Mouse (Mus musculus) MEL (cell line): ENCODE measurements at regions not wholly inside any gene's neighbourhood (a gene's known extent, or its start where the extent isn't known, plus 50 kb on each side); places are given as distances from the start of the nearest gene placed in this dataset.

Experiments
- DNase-seq: peaks from one replicate; pipeline ENCODE4 v3.0.0; 2011; ENCODE audit warnings: low read depth, low spot score
- H3K27ac ChIP-seq: 2 replicates; pipeline ENCODE4 v1.5.1; 2012; ENCODE audit warnings: low read depth, mild to moderate bottlenecking, control low read depth, low read length, moderate library complexity; ENCODE audit not compliant: control insufficient read depth
- H3K27me3 ChIP-seq, 2 experiments: fragments of 150-350 bp in 1 of 2; sonication (generic) in 1 of 2; 2 replicates each; pipeline ENCODE4 v1.6.1; 2012; ENCODE audit warnings: low read length in 2 of 2, mild to moderate bottlenecking in 2 of 2, improper control_type of control experiment in 1 of 2, moderate library complexity in 1 of 2; ENCODE audit not compliant: insufficient read depth in 2 of 2, control insufficient read depth in 1 of 2
- H3K36me3 ChIP-seq, 2 experiments: 2 replicates each; pipeline ENCODE4 v1.6.1; 2012 to 2014; ENCODE audit warnings: low read length in 2 of 2, improper control_type of control experiment in 1 of 2, inconsistent platforms in 1 of 2, mild to moderate bottlenecking in 1 of 2; ENCODE audit not compliant: insufficient read depth in 2 of 2, control insufficient read depth in 1 of 2
- H3K4me1 ChIP-seq, 2 experiments: fragments of 150-350 bp in 1 of 2; sonication (generic) in 1 of 2; 2 replicates each; pipeline ENCODE4 v1.6.1; 2012; ENCODE audit warnings: low read length in 2 of 2, improper control_type of control experiment in 1 of 2, mild to moderate bottlenecking in 1 of 2; ENCODE audit not compliant: insufficient read depth in 2 of 2, control insufficient read depth in 1 of 2
- H3K4me3 ChIP-seq, 2 experiments: fragments of 150-350 bp in 1 of 2; sonication (generic) in 1 of 2; 2 replicates each; pipeline ENCODE4 v1.5.1; 2012; ENCODE audit warnings: low read depth in 2 of 2, low read length in 2 of 2, mild to moderate bottlenecking in 2 of 2, moderate library complexity in 2 of 2, control low read depth in 1 of 2, improper control_type of control experiment in 1 of 2; ENCODE audit not compliant: control insufficient read depth in 1 of 2, insufficient read depth in 1 of 2
- H3K79me2 ChIP-seq: 2 replicates; pipeline ENCODE4 v1.6.1; 2012; ENCODE audit warnings: mild to moderate bottlenecking, low read length, moderate library complexity; ENCODE audit not compliant: control insufficient read depth, poor library complexity, insufficient read depth
- H3K9ac ChIP-seq: 2 replicates; pipeline ENCODE4 v1.6.1; 2012; ENCODE audit warnings: low read depth, mild to moderate bottlenecking, control low read depth, low read length, moderate library complexity; ENCODE audit not compliant: control insufficient read depth, poor library complexity, severe bottlenecking
- H3K9me3 ChIP-seq: fragments of 150-350 bp; sonication (generic); replicated peaks from 2 replicates; pipeline ENCODE4 v1.6.1; 2012; ENCODE audit warnings: mild to moderate bottlenecking, low read length, improper control_type of control experiment, moderate library complexity; ENCODE audit not compliant: insufficient read depth
- BHLHE40 ChIP-seq: IDR thresholded peaks from 2 replicates; pipeline ENCODE4 v1.6.1; 2012; ENCODE audit warnings: low read depth, mild to moderate bottlenecking, inconsistent platforms, low read length, improper control_type of control experiment, borderline replicate concordance
- ELF1 ChIP-seq: IDR thresholded peaks from 2 replicates; pipeline ENCODE4 v1.6.1; 2014; ENCODE audit warnings: low read depth, mild to moderate bottlenecking, inconsistent platforms, low read length, improper control_type of control experiment, moderate library complexity
- EP300 ChIP-seq, 2 experiments: IDR thresholded peaks; 2 replicates each; pipeline ENCODE4 v1.6.1; 2011; ENCODE audit warnings: improper control_type of control experiment in 2 of 2, low read length in 2 of 2, low read depth in 1 of 2, mild to moderate bottlenecking in 1 of 2
- ETS1 ChIP-seq: IDR thresholded peaks from 2 replicates; pipeline ENCODE4 v1.6.1; 2012; ENCODE audit warnings: low read depth, mild to moderate bottlenecking, inconsistent platforms, low read length, improper control_type of control experiment, moderate library complexity
- GABPA ChIP-seq: IDR thresholded peaks from 2 replicates; pipeline ENCODE4 v1.6.1; 2012; ENCODE audit warnings: low read depth, mild to moderate bottlenecking, inconsistent platforms, low read length, improper control_type of control experiment, moderate library complexity
- GATA1 ChIP-seq: IDR thresholded peaks from 2 replicates; pipeline ENCODE4 v1.6.1; 2011; ENCODE audit warnings: low read depth, low read length, improper control_type of control experiment
- MAFK ChIP-seq: IDR thresholded peaks from 2 replicates; pipeline ENCODE4 v1.6.1; 2011; ENCODE audit warnings: low read depth, mild to moderate bottlenecking, low read length, improper control_type of control experiment, borderline replicate concordance
- MEF2A ChIP-seq: IDR thresholded peaks from 2 replicates; pipeline ENCODE4 v1.6.1; 2014; ENCODE audit warnings: low read depth, mild to moderate bottlenecking, inconsistent platforms, low read length, improper control_type of control experiment; ENCODE audit not compliant: poor library complexity, insufficient replicate concordance, severe bottlenecking; ENCODE audit errors: extremely low read depth
- MXI1 ChIP-seq: IDR thresholded peaks from 2 replicates; pipeline ENCODE4 v1.6.1; 2011; ENCODE audit warnings: mild to moderate bottlenecking, low read depth, low read length, improper control_type of control experiment
- MYC ChIP-seq: IDR thresholded peaks from 2 replicates; pipeline ENCODE4 v1.6.1; 2011; ENCODE audit warnings: low read depth, mild to moderate bottlenecking, low read length, improper control_type of control experiment, moderate library complexity
- NELFE ChIP-seq: IDR thresholded peaks from 2 replicates; pipeline ENCODE4 v1.6.1; 2011; ENCODE audit warnings: low read depth, low read length, improper control_type of control experiment
- POLR2A ChIP-seq, 2 experiments: IDR thresholded peaks; 2 replicates each; pipeline ENCODE4 v1.6.1; 2011 to 2012; ENCODE audit warnings: low read length in 2 of 2, mild to moderate bottlenecking in 2 of 2, control low read depth in 1 of 2, improper control_type of control experiment in 1 of 2, low read depth in 1 of 2, moderate library complexity in 1 of 2; ENCODE audit not compliant: control insufficient read depth in 1 of 2, insufficient read depth in 1 of 2, poor library complexity in 1 of 2
- POLR2AphosphoS5 ChIP-seq: IDR thresholded peaks from 2 replicates; pipeline ENCODE4 v1.6.1; 2012; ENCODE audit warnings: low read depth, borderline replicate concordance, mild to moderate bottlenecking, inconsistent platforms, low read length, moderate library complexity, mixed read lengths
- RAD21 ChIP-seq: IDR thresholded peaks from 2 replicates; pipeline ENCODE4 v1.6.1; 2011; ENCODE audit warnings: mild to moderate bottlenecking, low read depth, low read length, improper control_type of control experiment
- RCOR1 ChIP-seq: IDR thresholded peaks from 2 replicates; pipeline ENCODE4 v1.6.1; 2012; ENCODE audit warnings: low read depth, mild to moderate bottlenecking, inconsistent platforms, low read length, improper control_type of control experiment
- UBTF ChIP-seq: IDR thresholded peaks from 2 replicates; pipeline ENCODE4 v1.6.1; 2012; ENCODE audit warnings: low read depth, mild to moderate bottlenecking, inconsistent platforms, low read length, improper control_type of control experiment, moderate library complexity, borderline replicate concordance; ENCODE audit not compliant: insufficient read depth
- USF1 ChIP-seq: IDR thresholded peaks from 2 replicates; pipeline ENCODE4 v1.6.1; 2014; ENCODE audit warnings: low read depth, mild to moderate bottlenecking, inconsistent platforms, low read length, improper control_type of control experiment, moderate library complexity
- USF2 ChIP-seq, 2 experiments: IDR thresholded peaks; 2 replicates each; pipeline ENCODE4 v1.6.1; 2011 to 2012; ENCODE audit warnings: improper control_type of control experiment in 2 of 2, low read length in 2 of 2, borderline replicate concordance in 1 of 2, inconsistent platforms in 1 of 2, low read depth in 1 of 2, mild to moderate bottlenecking in 1 of 2; ENCODE audit not compliant: insufficient read depth in 1 of 2
- ZKSCAN1 ChIP-seq: IDR thresholded peaks from 2 replicates; pipeline ENCODE4 v1.6.1; 2012; ENCODE audit warnings: low read depth, mild to moderate bottlenecking, inconsistent platforms, low read length, improper control_type of control experiment, moderate library complexity
- ZMIZ1 ChIP-seq: IDR thresholded peaks from 2 replicates; pipeline ENCODE4 v1.6.1; 2012; ENCODE audit warnings: low read depth, mild to moderate bottlenecking, inconsistent platforms, low read length, improper control_type of control experiment, moderate library complexity
- ZNF384 ChIP-seq: IDR thresholded peaks from 2 replicates; pipeline ENCODE4 v1.6.1; 2012; ENCODE audit warnings: low read depth, mild to moderate bottlenecking, inconsistent platforms, low read length, improper control_type of control experiment

- TF ChIP-seq MAFK (no peak), ETS1 (no peak)
- TF ChIP-seq, all 39 proteins: peak for 0
- Histone ChIP-seq H3K27ac (no peak overlapping the region), H3K4me3 (no peak overlapping the region), H3K27me3 (no peaks in the 10 kb centered on the region), H3K36me3 (no peaks in the 10 kb centered on the region), H3K9me3 (no peaks in the 10 kb centered on the region), H3K9ac (no peak overlapping the region), H3K79me2 (no peaks in the 10 kb centered on the region), H3K4me1 (no peaks in the 10 kb centered on the region)
- no peak for DNase-seq
These were observed 86.8 kb downstream of the Amer3 start for GRCm38 (mm10) chr1:34666226-34666662.

GRCm38 (mm10) chr1:34677105-34677741 lies 97.8 kb downstream of the Amer3 start:
- H3K27me3 ChIP-seq = no peaks in the 10 kb centered on the region
- H3K36me3 ChIP-seq = no peaks in the 10 kb centered on the region
- no peak for DNase-seq
- TF ChIP-seq ZMIZ1 (no peak), MAFK (no peak), USF1 (no peak), RAD21 (no peak), GABPA (no peak), ZKSCAN1 (no peak), ETS1 (no peak)
- no peaks in the 10 kb centered on the region for H3K4me1 ChIP-seq
- H3K79me2 ChIP-seq = no peaks in the 10 kb centered on the region
- H3K4me3 ChIP-seq = no peak overlapping the region
- no peak overlapping the region for H3K27ac ChIP-seq
- H3K9me3 ChIP-seq = no peaks in the 10 kb centered on the region
- no peak overlapping the region for H3K9ac ChIP-seq

- no peak overlapping the region for H3K27ac ChIP-seq
- H3K4me1 ChIP-seq = no peaks in the 10 kb centered on the region
- no peaks in the 10 kb centered on the region for H3K79me2 ChIP-seq
- H3K9ac ChIP-seq = no peak overlapping the region
- no peak for DNase-seq
- no peaks in the 10 kb centered on the region for H3K27me3 ChIP-seq
- H3K36me3 ChIP-seq = no peaks in the 10 kb centered on the region
- H3K9me3 ChIP-seq = no peaks in the 10 kb centered on the region
- no peak overlapping the region for H3K4me3 ChIP-seq
- TF ChIP-seq MXI1 (no peak), BHLHE40 (no peak), NELFE (no peak), RAD21 (no peak), UBTF (no peak), USF2 (IDR thresholded peaks at IDR 0.05; ENCODE audit: borderline replicate concordance in 1 of 2, insufficient read depth in 1 of 2, low read depth in 1 of 2, low read length in 2 of 2) (no peak), POLR2A (IDR thresholded peaks at IDR 0.05; ENCODE audit: control insufficient read depth in 1 of 2, insufficient read depth in 1 of 2, low read depth in 1 of 2, low read length in 2 of 2, poor library complexity in 1 of 2) (no peak), ZNF384 (no peak), USF1 (no peak), POLR2AphosphoS5 (no peak), ETS1 (no peak), EP300 (IDR thresholded peaks at IDR 0.05; ENCODE audit: low read depth in 1 of 2, low read length in 2 of 2) (no peak), GATA1 (no peak), MYC (no peak), MEF2A (no peak), RCOR1 (no peak), ELF1 (no peak)
These were observed 98.6 kb downstream of the Amer3 start for GRCm38 (mm10) chr1:34677832-34678733.
